In the genomic region with DNA sequence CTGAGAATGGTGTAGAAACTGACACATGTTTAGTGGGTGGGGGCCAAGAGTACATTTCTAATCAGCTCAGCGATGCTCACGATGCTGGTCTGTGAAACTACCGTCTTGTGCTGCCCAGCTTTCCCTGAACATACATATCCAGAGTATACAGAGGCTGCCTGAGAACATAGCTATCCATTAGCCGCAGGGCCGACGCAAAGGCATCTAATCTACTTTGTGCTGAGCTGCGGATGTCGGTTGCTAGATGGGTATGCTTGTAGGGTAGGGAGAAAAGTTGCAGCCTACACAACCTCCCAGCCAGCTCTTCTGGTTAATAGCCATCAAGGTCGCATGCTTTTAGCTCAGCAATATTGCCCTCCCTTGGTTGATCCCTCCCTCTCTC, we compare ENCODE assay signal across 8 mouse cellular contexts. TPM values are rescaled to one million over a fixed set of nuclear protein-coding genes. Genes with fewer than 3 reads are reported as not detected.
DNase-seq lines count a peak whose midpoint lies in the region; ATAC-seq lines count a peak whose summit lies in the region.
"Had no signal": no experiment of that assay in that cellular context is flagged by ENCODE, and none has a peak within 500 bp of the region (broad histone marks: within the 10 kb centered on the region; RNA-seq: fewer than 3 reads in every experiment).

No protein-coding gene starts in this region.

- peaks cover 8% of the 10 kb centered on the region; the same call in 1 of the 2 replicates for H3K27me3 ChIP-seq in limb, embryonic 11.5 days (ENCODE audit: control insufficient read depth, insufficient read depth, low read length)
- H3K27me3 ChIP-seq in limb, embryonic 10.5 days (ENCODE audit: low read depth, poor library complexity, severe bottlenecking) = peaks cover 34% of the 10 kb centered on the region
- peaks cover 11% of the 10 kb centered on the region for H3K27me3 ChIP-seq in forebrain, embryonic 11.5 days (ENCODE audit: control insufficient read depth, insufficient read depth, low read length)
- H3K27me3 ChIP-seq in hindbrain, embryonic 16.5 days (replicated peaks; ENCODE audit: control insufficient read depth, insufficient read depth, low read length) = no peaks in the 10 kb centered on the region; the same call in 1 of the 2 replicates
- peaks cover 32% of the 10 kb centered on the region for H3K27me3 ChIP-seq in neural tube, embryonic 15.5 days (replicated peaks)

- H3K9me3 ChIP-seq in limb, embryonic 11.5 days (ENCODE audit: control insufficient read depth, low read length) = no peaks in the 10 kb centered on the region
- no peaks in the 10 kb centered on the region for H3K9me3 ChIP-seq in limb, embryonic 10.5 days (replicated peaks)
- no peaks in the 10 kb centered on the region for H3K9me3 ChIP-seq in forebrain, embryonic 11.5 days (ENCODE audit: control insufficient read depth, low read length)
- no peaks in the 10 kb centered on the region for H3K9me3 ChIP-seq in hindbrain, embryonic 16.5 days (ENCODE audit: control insufficient read depth, low read length)
- no peaks in the 10 kb centered on the region for H3K9me3 ChIP-seq in neural tube, embryonic 15.5 days (replicated peaks)
- H3K9me3 ChIP-seq: G1E had no signal

- H3K27ac ChIP-seq in limb, embryonic 11.5 days (replicated peaks; ENCODE audit: low read depth, low read length) = no peak overlapping the region
- H3K27ac ChIP-seq in limb, embryonic 10.5 days = no peak overlapping the region
- H3K27ac ChIP-seq in forebrain, embryonic 11.5 days (ENCODE audit: low read depth, low read length) = no peak overlapping the region
- H3K27ac ChIP-seq in hindbrain, embryonic 16.5 days (ENCODE audit: low read depth, low read length) = no peak overlapping the region
- no peak overlapping the region for H3K27ac ChIP-seq in neural tube, embryonic 15.5 days (replicated peaks)

- no peak for DNase-seq in limb, embryonic 11.5 days (ENCODE audit: low spot score)
- DNase-seq in limb, embryonic 10.5 days (ENCODE audit: low spot score) = no peak
- no peak for DNase-seq in forebrain, embryonic 11.5 days (ENCODE audit: low spot score)
- no peak for DNase-seq in left cerebral cortex, adult 11 months (ENCODE audit: low spot score)
- no peak for DNase-seq in right cerebral cortex, postnatal 25 days

- no peak for ATAC-seq in limb, embryonic 11.5 days (ENCODE audit: insufficient number of reproducible peaks, low FRiP score, low TSS enrichment, low read depth)
- ATAC-seq in forebrain, embryonic 11.5 days (replicated peaks; ENCODE audit: low FRiP score) = no peak
- ATAC-seq in hindbrain, embryonic 16.5 days = peak; percentile 53
- peak; percentile 33; the same call in 1 of the 2 replicates for ATAC-seq in neural tube, embryonic 15.5 days (ENCODE audit: low FRiP score)

- no peak overlapping the region for H3K9ac ChIP-seq in limb, embryonic 11.5 days (ENCODE audit: low read length)
- H3K9ac ChIP-seq in forebrain, embryonic 11.5 days (ENCODE audit: low read length) = no peak overlapping the region
- H3K9ac ChIP-seq in hindbrain, embryonic 16.5 days (ENCODE audit: low read depth, low read length) = peak overlapping the region; percentile 68; the same call in 1 of the 2 replicates
- no peak overlapping the region for H3K9ac ChIP-seq in neural tube, embryonic 15.5 days (replicated peaks)

- no peaks in the 10 kb centered on the region for H3K36me3 ChIP-seq in limb, embryonic 11.5 days (ENCODE audit: control insufficient read depth, insufficient read depth, low read length)
- H3K36me3 ChIP-seq in limb, embryonic 10.5 days = no peaks in the 10 kb centered on the region
- no peaks in the 10 kb centered on the region for H3K36me3 ChIP-seq in forebrain, embryonic 11.5 days (ENCODE audit: control insufficient read depth, insufficient read depth, low read length)
- no peaks in the 10 kb centered on the region for H3K36me3 ChIP-seq in hindbrain, embryonic 16.5 days (ENCODE audit: control insufficient read depth, insufficient read depth, low read length)
- H3K36me3 ChIP-seq in neural tube, embryonic 15.5 days = no peaks in the 10 kb centered on the region
- H3K36me3 ChIP-seq: G1E had no signal

- H3K4me2 ChIP-seq in limb, embryonic 11.5 days (ENCODE audit: low read depth, severe bottlenecking) = peak overlapping the region; percentile 73; the same call in 1 of the 2 replicates
- H3K4me2 ChIP-seq in forebrain, embryonic 11.5 days (ENCODE audit: low read depth, low read length, severe bottlenecking) = peak overlapping the region; percentile 89; the same call in 1 of the 2 replicates
- peak overlapping the region; percentile 99 for H3K4me2 ChIP-seq in hindbrain, embryonic 16.5 days (ENCODE audit: low read length)
- peak overlapping the region; percentile 98 for H3K4me2 ChIP-seq in neural tube, embryonic 15.5 days

- 64% methylated on average over 9 of the region's 9 CpGs for WGBS in limb, embryonic 11.5 days
- WGBS in limb, embryonic 10.5 days = 60% methylated on average over 9 of the region's 9 CpGs
- 64% methylated on average over 9 of the region's 9 CpGs for WGBS in forebrain, embryonic 11.5 days
- WGBS in hindbrain, embryonic 16.5 days = 48% methylated on average over 9 of the region's 9 CpGs
- WGBS in neural tube, embryonic 15.5 days = 52% methylated on average over 9 of the region's 9 CpGs

- H3K4me1 ChIP-seq in limb, embryonic 11.5 days (ENCODE audit: control insufficient read depth, insufficient read depth, low read length) = peaks cover 11% of the 10 kb centered on the region
- peaks cover 14% of the 10 kb centered on the region for H3K4me1 ChIP-seq in limb, embryonic 10.5 days
- H3K4me1 ChIP-seq in forebrain, embryonic 11.5 days (replicated peaks; ENCODE audit: control insufficient read depth, insufficient read depth, low read length) = peaks cover 7% of the 10 kb centered on the region
- H3K4me1 ChIP-seq in hindbrain, embryonic 16.5 days (ENCODE audit: control insufficient read depth, insufficient read depth, low read depth, low read length) = peaks cover 12% of the 10 kb centered on the region
- peaks cover 15% of the 10 kb centered on the region for H3K4me1 ChIP-seq in neural tube, embryonic 15.5 days

- H3K4me3 ChIP-seq in limb, embryonic 11.5 days (ENCODE audit: low read depth, low read length) = no peak overlapping the region
- no peak overlapping the region for H3K4me3 ChIP-seq in limb, embryonic 10.5 days
- no peak overlapping the region for H3K4me3 ChIP-seq in forebrain, embryonic 11.5 days (ENCODE audit: low read depth, low read length)
- H3K4me3 ChIP-seq in hindbrain, embryonic 16.5 days (ENCODE audit: low read length) = peak overlapping the region; percentile 59
- peak overlapping the region; percentile 48 for H3K4me3 ChIP-seq in neural tube, embryonic 15.5 days (replicated peaks)

RNA-seq across cellular contexts. Expression of a gene that starts 0.7 kb away (rescaled TPM):
- polyA plus RNA-seq in limb, embryonic 11.5 days (2014; fragmentation: Nextera tagmentation; extraction: Ambion mirVana) = 0.55 and 0.64 TPM in 2 replicates
- polyA plus RNA-seq in limb, embryonic 10.5 days (2016; fragmentation: Nextera tagmentation; extraction: Ambion mirVana) = 0.21 and 0.28 TPM in 2 replicates
- 1.2 and 2.0 TPM in 2 replicates for polyA plus RNA-seq in forebrain, embryonic 11.5 days (2014; fragmentation: Nextera tagmentation; extraction: Ambion mirVana)
- 9.0 and 9.5 TPM in 2 replicates for polyA plus RNA-seq in hindbrain, embryonic 16.5 days (2015; fragmentation: Nextera tagmentation; extraction: Ambion mirVana)
- 9.5 and 11.5 TPM in 2 replicates for polyA plus RNA-seq in neural tube, embryonic 15.5 days (2015; fragmentation: Nextera tagmentation; extraction: Ambion mirVana)
- polyA plus RNA-seq: G1E had no signal

Comparison
In these comparisons a context has a peak if more than half of its experiments do, and no peak if none do; other contexts are left out.
1. ATAC-seq: peak in hindbrain, embryonic 16.5 days (single experiment) and neural tube, embryonic 15.5 days (single experiment); none in limb, embryonic 11.5 days (single experiment) and forebrain, embryonic 11.5 days (single experiment).
2. H3K4me3 ChIP-seq: peak in hindbrain, embryonic 16.5 days (single experiment) and neural tube, embryonic 15.5 days (single experiment); none in limb, embryonic 11.5 days (single experiment), limb, embryonic 10.5 days (single experiment) and forebrain, embryonic 11.5 days (single experiment).
3. Peak in every context shown above with its lines, with median percentiles within 50 percentile points of each other: H3K4me2 ChIP-seq.